Mouse (Mus musculus) kidney, embryonic 14.5 days (tissue): ENCODE results near the gene Cib3. TPM values are rescaled to one million over a fixed set of nuclear protein-coding genes. Genes with fewer than 3 reads are reported as not detected.

Experiments used
- ATAC-seq: fragments of 200-750 bp; cut with Nextera tagmentation; 2 replicates; pipeline ENCODE4 v1.8.0; 2017; ENCODE audit warnings: moderate number of reproducible peaks, mild to moderate bottlenecking, moderate TSS enrichment, moderate library complexity; ENCODE audit not compliant: low FRiP score, low TSS enrichment
- H3K27ac ChIP-seq: fragments of 300-500 bp; sonication (generic); 2 replicates; pipeline ENCODE4 v1.5.1; 2014; ENCODE audit warnings: low read depth, mild to moderate bottlenecking, low read length, moderate library complexity, mixed read lengths
- H3K27me3 ChIP-seq: fragments of 300-500 bp; sonication (generic); 2 replicates; pipeline ENCODE4 v1.6.1; 2014; ENCODE audit warnings: mild to moderate bottlenecking, low read length; ENCODE audit not compliant: control insufficient read depth, insufficient read depth
- H3K36me3 ChIP-seq: fragments of 300-500 bp; sonication (generic); 2 replicates; pipeline ENCODE4 v1.6.1; 2014; ENCODE audit warnings: low read length, mixed read lengths; ENCODE audit not compliant: control insufficient read depth, insufficient read depth
- H3K4me1 ChIP-seq: fragments of 300-500 bp; sonication (generic); 2 replicates; pipeline ENCODE4 v1.6.1; 2014; ENCODE audit warnings: low read length, mixed read lengths; ENCODE audit not compliant: control insufficient read depth, insufficient read depth
- H3K4me2 ChIP-seq: fragments of 300-500 bp; sonication (generic); replicated peaks from 2 replicates; pipeline ENCODE4 v1.6.1; 2014; ENCODE audit warnings: low read depth, mild to moderate bottlenecking, low read length
- H3K4me3 ChIP-seq: fragments of 300-500 bp; sonication (generic); 2 replicates; pipeline ENCODE4 v1.5.1; 2014; ENCODE audit warnings: mild to moderate bottlenecking, low read length
- H3K9ac ChIP-seq: fragments of 300-500 bp; sonication (generic); 2 replicates; pipeline ENCODE4 v1.6.1; 2014; ENCODE audit warnings: low read depth, mild to moderate bottlenecking, low read length, moderate library complexity
- H3K9me3 ChIP-seq: fragments of 300-500 bp; sonication (generic); 2 replicates; pipeline ENCODE4 v1.6.1; 2016; ENCODE audit warnings: low read length; ENCODE audit not compliant: control insufficient read depth
- WGBS: fragments of 180-500 bp; shearing (Covaris S2); extraction: QIAGEN DNeasy Blood & Tissue Kit; methylation state at CpG from one replicate; pipeline ENCODE4 v1.1.7; 2014; 5-methylcytosine and 5-hydroxymethylcytosine counted together
- polyA plus RNA-seq: library from polyadenylated mRNA; unstranded; fragments of >200 nt; fragmentation: Nextera tagmentation; extraction: Ambion mirVana; gene quantifications from 2 replicates; pipeline ENCODE4 v1.2.1, GENCODE M21; 2014

The Cib3 gene
- not detected in 2 replicates for polyA plus RNA-seq

DNA sequence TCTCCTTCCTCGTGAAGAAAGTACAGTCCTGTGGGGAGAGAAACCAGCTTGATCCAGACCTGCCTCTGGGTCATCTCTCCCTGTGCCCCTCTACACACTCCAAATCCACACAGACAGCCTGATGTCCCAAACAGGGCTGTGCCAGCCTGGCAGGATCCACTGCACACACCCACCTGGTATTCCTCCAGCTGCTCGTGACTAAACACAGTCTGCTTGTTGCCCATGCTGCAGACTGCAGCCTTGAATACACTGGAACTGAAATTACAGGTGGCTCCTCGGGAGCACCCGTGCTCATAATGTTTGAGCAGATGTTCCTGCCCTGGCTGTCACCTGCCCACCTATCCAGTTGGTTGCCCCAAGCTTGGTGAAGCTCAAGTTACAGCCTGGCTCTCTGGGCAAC lies at the start of gene Cib3:
Gene Cib3, minus strand, starts transcription at position 87 of the 400 bp plus-strand sequence.
- Histone ChIP-seq H3K27me3 (peaks cover 5% of the 10 kb centered on the region; the same call in 1 of the 2 replicates), H3K36me3 (no peaks in the 10 kb centered on the region), H3K9ac (no peak within 1 kb of the TSS), H3K9me3 (no peaks in the 10 kb centered on the region), H3K4me1 (no peaks in the 10 kb centered on the region), H3K27ac (no peak within 1 kb of the TSS), H3K4me2 (no peak within 1 kb of the TSS), H3K4me3 (no peak within 1 kb of the TSS)
- WGBS, result 47% methylated on average over 4 of the region's 4 CpGs
- no peak for ATAC-seq

DNA sequence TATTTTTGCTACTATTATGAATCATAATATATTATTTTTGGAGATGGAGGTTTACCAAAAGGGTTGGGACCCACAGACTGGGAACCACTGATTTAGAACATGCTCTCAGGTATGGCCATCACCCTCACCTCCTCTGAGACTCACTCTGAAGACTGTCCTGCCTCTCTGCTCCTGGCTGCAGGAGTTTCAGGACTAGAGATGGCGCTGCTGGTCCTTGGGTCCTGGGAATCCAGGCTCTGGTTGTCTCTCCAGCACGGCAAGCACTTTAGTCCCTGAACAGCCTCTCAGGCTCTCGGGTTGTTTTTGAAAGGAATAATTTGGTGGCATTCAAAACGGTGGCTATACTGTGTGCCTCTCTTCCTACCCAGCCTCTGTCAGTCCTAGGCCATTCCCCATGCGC lies 49.2 kb upstream of the Cib3 start:
- Histone ChIP-seq H3K4me1 (peaks cover 3% of the 10 kb centered on the region; the same call in 1 of the 2 replicates), H3K4me3 (no peak overlapping the region), H3K36me3 (no peaks in the 10 kb centered on the region), H3K9me3 (no peaks in the 10 kb centered on the region), H3K9ac (no peak overlapping the region), H3K27ac (no peak overlapping the region), H3K27me3 (no peaks in the 10 kb centered on the region), H3K4me2 (no peak overlapping the region)
- WGBS, result 49% methylated on average over 5 of the region's 5 CpGs
- no peak for ATAC-seq

DNA sequence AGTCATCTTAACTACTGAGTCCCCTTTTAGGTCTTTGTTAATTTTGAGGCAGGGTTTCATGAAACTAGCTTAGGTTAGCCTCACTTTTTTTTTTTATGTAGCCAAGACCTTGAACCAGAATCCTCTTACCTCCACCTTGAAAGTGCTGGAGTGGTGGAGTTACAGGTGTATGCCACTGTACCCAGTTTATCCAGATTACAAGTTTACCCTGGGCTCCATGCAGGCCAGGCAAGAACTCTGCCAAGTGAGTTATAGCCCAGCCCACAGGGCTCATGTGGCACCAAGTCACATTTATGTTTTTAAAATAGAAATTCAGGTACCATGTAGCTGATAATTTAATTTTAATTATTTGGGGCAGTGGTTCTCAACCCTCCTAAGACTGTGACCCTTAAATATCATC lies 48.8 kb upstream of the Cib3 start:
- Histone ChIP-seq H3K4me2 (no peak overlapping the region), H3K4me3 (no peak overlapping the region), H3K9ac (no peak overlapping the region), H3K36me3 (0 out of 2 replicates have a peak, but pooled peaks cover 3% of the 10 kb centered on the region), H3K9me3 (no peaks in the 10 kb centered on the region), H3K27me3 (no peaks in the 10 kb centered on the region), H3K27ac (no peak overlapping the region), H3K4me1 (peaks cover 3% of the 10 kb centered on the region; the same call in 1 of the 2 replicates)
- no peak for ATAC-seq

DNA sequence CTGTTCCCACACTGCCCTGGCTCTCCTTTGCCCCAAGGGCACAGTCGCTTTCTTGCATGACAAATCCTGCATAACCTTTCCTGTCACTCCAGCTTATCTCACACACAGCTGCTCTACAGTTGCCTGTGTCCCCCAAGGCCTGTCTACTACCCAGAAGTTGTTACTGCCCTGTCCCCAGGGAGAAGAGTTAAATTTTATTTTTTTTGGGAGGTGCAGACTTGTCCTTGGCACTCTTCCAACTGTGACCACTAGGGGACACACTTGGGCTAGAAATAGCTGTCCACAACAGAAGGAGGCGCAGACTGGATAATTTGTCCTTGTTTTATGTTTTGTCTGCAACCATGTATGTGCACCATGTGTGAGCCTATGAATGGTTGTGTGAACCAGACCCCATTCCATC lies 48.4 kb upstream of the Cib3 start:
- Histone ChIP-seq H3K36me3 (0 out of 2 replicates have a peak, but pooled peaks cover 3% of the 10 kb centered on the region), H3K9ac (no peak overlapping the region), H3K4me2 (no peak overlapping the region), H3K9me3 (no peaks in the 10 kb centered on the region), H3K27ac (no peak overlapping the region), H3K4me3 (no peak overlapping the region), H3K4me1 (peaks cover 3% of the 10 kb centered on the region; the same call in 1 of the 2 replicates), H3K27me3 (no peaks in the 10 kb centered on the region)
- ATAC-seq, result peak; percentile 65; the same call in 1 of the 2 replicates
- 23% methylated on average over 2 of the region's 2 CpGs for WGBS

DNA sequence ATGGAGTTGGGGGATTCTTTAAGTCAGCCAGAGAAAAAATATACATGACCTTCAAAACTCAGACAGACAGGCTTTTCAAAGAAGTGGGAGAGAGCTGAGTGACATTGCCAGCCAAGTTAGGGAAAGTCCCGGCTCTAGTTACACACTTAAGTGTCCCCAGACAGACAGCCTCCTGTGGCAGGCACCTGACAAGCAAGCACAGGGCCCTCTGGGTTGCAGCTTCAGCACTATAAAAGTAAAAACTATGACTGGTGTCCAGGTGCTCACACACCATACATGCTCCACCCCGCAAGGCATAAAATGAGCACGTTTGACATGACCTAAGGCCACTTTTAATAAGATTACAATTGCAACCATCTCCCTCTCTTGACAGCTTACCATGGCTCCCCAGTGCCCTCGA lies 47.9 kb upstream of the Cib3 start:
- Histone ChIP-seq H3K9me3 (no peaks in the 10 kb centered on the region), H3K27me3 (no peaks in the 10 kb centered on the region), H3K4me3 (no peak overlapping the region), H3K27ac (no peak overlapping the region), H3K36me3 (0 out of 2 replicates have a peak, but pooled peaks cover 3% of the 10 kb centered on the region), H3K4me1 (peaks cover 3% of the 10 kb centered on the region; the same call in 1 of the 2 replicates), H3K4me2 (no peak overlapping the region), H3K9ac (no peak overlapping the region)
- WGBS, result 63% methylated on average over 4 of the region's 4 CpGs
- ATAC-seq, result no peak

DNA sequence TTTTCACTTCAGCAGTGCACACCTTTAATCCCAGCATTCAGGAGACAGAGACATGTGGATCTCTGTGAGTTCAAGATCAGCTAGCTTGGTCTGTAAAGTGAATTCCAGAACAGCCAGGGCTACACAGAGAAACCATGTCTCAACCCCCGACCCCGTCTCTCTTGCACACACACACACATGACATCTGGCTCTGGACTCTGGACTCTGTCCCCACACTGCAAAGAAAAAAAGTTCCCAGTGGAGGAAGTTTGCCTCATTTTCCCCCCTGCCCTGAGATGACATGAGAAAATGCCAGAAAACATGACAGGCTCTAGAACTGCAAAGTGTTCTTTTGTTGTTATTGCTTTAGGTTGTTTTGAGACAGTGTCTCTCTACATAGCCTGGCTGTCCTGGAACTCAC lies 47.2 kb upstream of the Cib3 start:
- H3K27ac ChIP-seq, result no peak overlapping the region
- ATAC-seq, result no peak

DNA sequence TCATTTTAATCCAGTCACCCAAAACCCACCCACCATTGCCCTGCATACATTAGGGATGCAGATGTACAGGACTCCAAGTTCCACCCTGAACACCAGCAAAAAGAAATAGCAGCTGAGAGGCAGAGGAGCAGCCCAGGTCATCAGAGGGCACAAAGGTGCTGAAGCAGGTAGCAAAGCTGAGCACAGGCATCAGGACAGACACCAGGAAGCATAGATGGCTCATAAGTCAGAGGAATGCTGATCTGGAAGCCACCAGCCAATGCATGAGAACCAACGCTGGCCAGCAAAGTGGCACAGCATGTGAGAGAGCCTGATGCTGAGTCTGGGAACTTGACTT lies 45.2 kb upstream of the Cib3 start:
- peaks cover 3% of the 10 kb centered on the region; the same call in 1 of the 2 replicates for H3K4me1 ChIP-seq
- H3K36me3 ChIP-seq, result peaks cover 11% of the 10 kb centered on the region; the same call in 1 of the 2 replicates
- 83% methylated on average over 1 of the region's 1 CpGs for WGBS
- no peaks in the 10 kb centered on the region for H3K9me3 ChIP-seq
- H3K4me3 ChIP-seq, result no peak overlapping the region
- no peak overlapping the region for H3K9ac ChIP-seq
- H3K27ac ChIP-seq, result no peak overlapping the region
- ATAC-seq, result no peak
- H3K27me3 ChIP-seq, result no peaks in the 10 kb centered on the region
- H3K4me2 ChIP-seq, result no peak overlapping the region

More for the DNA sequence above, 47.2 kb upstream of the Cib3 start:
- Histone ChIP-seq H3K27me3 (no peaks in the 10 kb centered on the region), H3K9ac (no peak overlapping the region), H3K4me3 (no peak overlapping the region), H3K9me3 (no peaks in the 10 kb centered on the region), H3K4me2 (no peak overlapping the region), H3K4me1 (peaks cover 3% of the 10 kb centered on the region; the same call in 1 of the 2 replicates), H3K36me3 (0 out of 2 replicates have a peak, but pooled peaks cover 3% of the 10 kb centered on the region)
- WGBS, result 73% methylated on average over 2 of the region's 2 CpGs

DNA sequence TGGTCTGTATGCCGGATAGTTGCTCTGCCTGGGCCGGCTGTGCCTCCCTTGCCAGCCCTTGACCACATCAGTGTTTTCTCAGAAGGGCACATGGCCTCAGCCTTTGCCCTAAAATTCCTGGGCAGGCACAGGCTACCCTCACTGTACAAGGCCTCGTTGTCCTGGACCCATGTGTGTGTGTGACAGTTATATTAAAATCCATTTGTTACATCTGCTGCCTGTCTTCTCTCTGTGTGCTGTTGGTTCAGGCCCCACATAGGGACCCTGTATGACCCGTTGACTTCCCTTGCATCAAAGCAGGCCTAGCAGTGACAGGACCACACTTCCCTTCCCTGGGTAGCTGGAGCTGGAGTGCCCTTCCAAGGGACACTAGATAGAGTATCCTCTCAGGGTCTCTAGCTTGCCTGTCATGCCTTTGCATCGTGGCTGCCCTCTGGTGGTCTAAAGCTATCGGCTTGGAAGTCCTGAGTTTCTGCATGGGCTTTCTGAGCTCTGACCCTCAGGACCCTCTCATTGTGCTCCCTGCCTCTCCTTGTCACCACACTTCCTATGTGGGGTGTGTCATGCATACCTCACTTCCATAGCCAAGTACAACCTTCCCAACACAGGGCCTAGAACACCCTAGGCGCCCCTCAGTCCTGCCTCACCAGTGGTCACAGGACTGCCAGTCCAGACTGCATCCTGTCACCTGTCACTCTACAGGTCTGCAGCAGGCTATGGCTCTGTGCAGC lies 44.7 kb upstream of the Cib3 start:
- no peak overlapping the region for H3K27ac ChIP-seq
- H3K9me3 ChIP-seq, result no peaks in the 10 kb centered on the region
- peaks cover 15% of the 10 kb centered on the region; the same call in 1 of the 2 replicates for H3K36me3 ChIP-seq
- H3K4me1 ChIP-seq, result peaks cover 3% of the 10 kb centered on the region; the same call in 1 of the 2 replicates
- 45% methylated on average over 7 of the region's 7 CpGs for WGBS
- H3K27me3 ChIP-seq, result no peaks in the 10 kb centered on the region
- H3K4me2 ChIP-seq, result no peak overlapping the region
- 0 out of 2 replicates have a peak, but pooled peaks have one; percentile 44 for ATAC-seq
- H3K9ac ChIP-seq, result no peak overlapping the region
- no peak overlapping the region for H3K4me3 ChIP-seq

DNA sequence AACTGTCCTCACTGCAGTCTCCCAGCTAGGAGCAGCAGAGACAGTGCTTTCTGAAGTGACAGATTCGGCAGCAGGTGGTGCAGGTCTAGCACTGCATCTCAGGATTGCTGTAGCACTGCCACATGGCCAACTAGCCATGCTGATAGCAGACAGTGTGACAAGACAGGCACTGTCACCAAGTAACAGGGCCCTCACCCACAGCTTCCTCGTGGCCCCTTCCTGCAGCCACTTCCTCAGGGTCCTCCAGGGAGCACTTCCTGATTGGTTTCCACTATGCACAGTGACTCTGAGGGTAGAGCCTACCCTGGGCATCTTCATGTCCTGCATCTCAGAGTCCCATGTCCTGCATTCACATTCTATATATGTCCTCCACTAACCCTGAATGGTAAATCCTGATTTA lies 32.0 kb upstream of the Cib3 start:
- WGBS, result 79% methylated on average over 2 of the region's 2 CpGs
- ATAC-seq, result no peak

More for the DNA sequence above, 32.0 kb upstream of the Cib3 start:
- Histone ChIP-seq H3K27me3 (no peaks in the 10 kb centered on the region), H3K36me3 (peaks cover 11% of the 10 kb centered on the region), H3K4me2 (no peak overlapping the region), H3K4me1 (peaks cover 11% of the 10 kb centered on the region; the same call in 1 of the 2 replicates), H3K9ac (no peak overlapping the region), H3K27ac (no peak overlapping the region), H3K9me3 (no peaks in the 10 kb centered on the region), H3K4me3 (no peak overlapping the region)
